Mouse (Mus musculus) stomach, postnatal 0 days (tissue): Measurements from ENCODE around the gene Kcne3. TPM values are rescaled to one million over a fixed set of nuclear protein-coding genes. Genes with fewer than 3 reads are reported as not detected.

ENCODE experiments used
- ATAC-seq: fragments of 200-750 bp; cut with Nextera tagmentation; 2 replicates; pipeline ENCODE4 v1.8.0; 2017; ENCODE audit not compliant: low FRiP score, low TSS enrichment
- DNase-seq: peaks from one replicate; pipeline ENCODE4 v3.0.0-alpha.2; 2016; ENCODE audit warnings: low spot score
- H3K27ac ChIP-seq: fragments of 300-500 bp; sonication (generic); replicated peaks from 2 replicates; pipeline ENCODE4 v1.5.1; 2014; ENCODE audit warnings: mild to moderate bottlenecking, control low read depth
- H3K27me3 ChIP-seq: fragments of 300-500 bp; sonication (generic); 2 replicates; pipeline ENCODE4 v1.6.1; 2014; ENCODE audit warnings: low read length; ENCODE audit not compliant: control insufficient read depth, insufficient read depth
- H3K36me3 ChIP-seq: fragments of 300-500 bp; sonication (generic); 2 replicates; pipeline ENCODE4 v1.6.1; 2014; ENCODE audit warnings: low read length, mixed read lengths; ENCODE audit not compliant: control insufficient read depth, insufficient read depth
- H3K4me1 ChIP-seq: fragments of 300-500 bp; sonication (generic); replicated peaks from 2 replicates; pipeline ENCODE4 v1.6.1; 2014; ENCODE audit warnings: antibody characterized with exemption; ENCODE audit not compliant: control insufficient read depth, insufficient read depth
- H3K4me2 ChIP-seq: fragments of 300-500 bp; sonication (generic); replicated peaks from 2 replicates; pipeline ENCODE4 v1.6.1; 2014; ENCODE audit warnings: low read depth, mild to moderate bottlenecking, control low read depth, moderate library complexity
- H3K4me3 ChIP-seq: fragments of 300-500 bp; sonication (generic); 2 replicates; pipeline ENCODE4 v1.5.1; 2014; ENCODE audit warnings: low read depth, low read length, control low read depth
- H3K9ac ChIP-seq: fragments of 300-500 bp; sonication (generic); 2 replicates; pipeline ENCODE4 v1.6.1; 2014; ENCODE audit warnings: mild to moderate bottlenecking, low read length, control low read depth, mixed read lengths
- H3K9me3 ChIP-seq: fragments of 300-500 bp; sonication (generic); 2 replicates; pipeline ENCODE4 v1.6.1; 2016; ENCODE audit warnings: low read length; ENCODE audit not compliant: control insufficient read depth
- CTCF ChIP-seq: IDR thresholded peaks from 2 replicates; pipeline ENCODE4 v1.5.1; 2016; ENCODE audit warnings: antibody characterized with exemption, low read depth, mild to moderate bottlenecking, moderate library complexity
- EP300 ChIP-seq: optimal IDR thresholded peaks from 2 replicates; pipeline ENCODE3; 2016; ENCODE audit warnings: antibody characterized with exemption
- WGBS: fragments of 180-500 bp; shearing (Covaris S2); extraction: QIAGEN DNeasy Blood & Tissue Kit; methylation state at CpG from one replicate; pipeline ENCODE4 v1.1.7; 2014; 5-methylcytosine and 5-hydroxymethylcytosine counted together
- polyA plus RNA-seq: library from polyadenylated mRNA; unstranded; fragments of >200 nt; fragmentation: Nextera tagmentation; extraction: Ambion mirVana; gene quantifications from 2 replicates; pipeline ENCODE4 v1.2.1, GENCODE M21; 2015

The Kcne3 gene
- polyA plus RNA-seq, 1 experiment from 2014 or later, result 4.7 TPM

DNA sequence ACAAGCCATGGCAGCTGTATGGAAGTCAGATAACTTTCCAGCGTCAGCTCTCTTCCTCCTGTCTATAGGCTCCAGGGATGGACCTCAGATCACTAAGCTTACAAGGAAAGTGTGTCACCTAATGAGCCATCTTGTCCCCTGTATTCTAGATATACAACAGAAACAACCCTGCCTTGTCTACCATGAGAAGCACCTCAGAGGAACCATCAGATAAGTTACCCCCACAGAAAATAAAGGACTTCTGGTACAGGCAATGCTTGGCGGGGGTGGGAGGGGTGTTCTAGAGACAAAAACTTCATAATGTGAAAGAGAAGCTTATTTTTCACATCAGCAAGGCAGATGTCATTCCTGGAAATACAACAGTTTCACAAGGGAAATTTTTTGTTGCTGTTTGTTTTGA, 29.8 kb downstream of the Kcne3 start:
- no peaks in the 10 kb centered on the region for H3K36me3 ChIP-seq
- TF ChIP-seq EP300 (no peak), CTCF (no peak)
- no peaks in the 10 kb centered on the region for H3K4me1 ChIP-seq
- H3K9me3 ChIP-seq, result no peaks in the 10 kb centered on the region
- no peak overlapping the region for H3K27ac ChIP-seq
- DNase-seq (no peak), ATAC-seq (no peak)
- WGBS, result 89% methylated on average over 2 of the region's 2 CpGs
- no peak overlapping the region for H3K4me2 ChIP-seq
- H3K4me3 ChIP-seq, result no peak overlapping the region
- no peak overlapping the region for H3K9ac ChIP-seq
- no peaks in the 10 kb centered on the region for H3K27me3 ChIP-seq

- no peaks in the 10 kb centered on the region for H3K9me3 ChIP-seq
- DNase-seq, result no peak
- H3K4me2 ChIP-seq, result no peak overlapping the region
- H3K4me1 ChIP-seq, result no peaks in the 10 kb centered on the region
- H3K4me3 ChIP-seq, result no peak overlapping the region
- no peak for ATAC-seq
- no peak overlapping the region for H3K27ac ChIP-seq
- no peak overlapping the region for H3K9ac ChIP-seq
- H3K27me3 ChIP-seq, result no peaks in the 10 kb centered on the region
- no peaks in the 10 kb centered on the region for H3K36me3 ChIP-seq
- TF ChIP-seq CTCF (no peak), EP300 (no peak)
Measured at GRCm38 (mm10) chr7:100207886-100208285, 31.6 kb downstream of the Kcne3 start.

DNA sequence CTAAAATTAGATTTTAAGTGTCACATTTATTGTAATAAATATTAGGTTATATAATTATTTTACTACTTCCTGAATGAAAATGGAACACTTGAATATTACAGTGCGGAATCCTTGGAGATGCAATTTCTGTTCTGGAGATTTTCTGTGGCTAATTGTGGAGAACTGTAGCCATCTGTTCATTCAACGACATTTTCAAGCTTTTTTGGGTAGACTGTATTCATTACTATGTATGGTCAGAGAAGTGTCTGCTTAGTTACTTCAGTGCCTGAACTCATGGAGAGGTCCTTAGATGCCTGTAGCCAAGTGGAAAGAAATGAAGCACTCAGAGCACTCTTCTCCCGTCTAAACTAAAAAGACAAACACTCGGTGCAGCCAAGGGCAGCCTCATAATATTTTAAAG, 38.0 kb downstream of the Kcne3 start:
- Histone ChIP-seq H3K4me2 (no peak overlapping the region), H3K27ac (no peak overlapping the region), H3K9me3 (no peaks in the 10 kb centered on the region), H3K27me3 (no peaks in the 10 kb centered on the region), H3K36me3 (no peaks in the 10 kb centered on the region), H3K4me1 (no peaks in the 10 kb centered on the region), H3K9ac (no peak overlapping the region), H3K4me3 (no peak overlapping the region)
- no peak for TF ChIP-seq CTCF
- TF ChIP-seq EP300, result no peak
- ATAC-seq (no peak), DNase-seq (no peak)
- 64% methylated on average over 4 of the region's 4 CpGs for WGBS

GRCm38 (mm10) chr7:100215116-100215732, 38.9 kb downstream of the Kcne3 start:
- TF ChIP-seq CTCF (no peak), EP300 (no peak)

DNA sequence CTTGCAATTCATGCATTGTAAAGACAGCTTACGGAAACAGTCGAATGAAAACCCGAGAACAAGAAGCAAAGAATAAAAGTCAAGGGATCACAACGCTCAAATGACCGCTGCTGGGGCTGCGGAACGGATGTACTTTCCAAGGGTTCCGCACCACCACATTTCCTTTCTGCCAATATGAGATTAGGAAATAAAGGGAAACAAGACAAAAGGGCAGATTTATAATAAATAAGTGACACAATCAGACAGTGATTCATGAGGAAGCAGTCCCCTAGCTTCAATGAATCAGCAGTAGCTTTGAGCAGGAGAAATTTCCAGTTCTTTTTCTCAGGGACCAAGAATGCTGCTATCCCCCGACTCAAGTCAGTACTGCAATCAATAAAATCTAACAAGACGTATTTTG, 39.7 kb downstream of the Kcne3 start:
- Histone ChIP-seq H3K9me3 (no peaks in the 10 kb centered on the region), H3K4me2 (no peak overlapping the region), H3K27me3 (no peaks in the 10 kb centered on the region), H3K9ac (no peak overlapping the region), H3K4me3 (no peak overlapping the region), H3K27ac (no peak overlapping the region), H3K36me3 (no peaks in the 10 kb centered on the region), H3K4me1 (no peaks in the 10 kb centered on the region)
- DNase-seq, result no peak
- 35% methylated on average over 10 of the region's 10 CpGs for WGBS
- ATAC-seq, result no peak
- TF ChIP-seq CTCF, result no peak
- no peak for TF ChIP-seq EP300

More at GRCm38 (mm10) chr7:100215116-100215732, 38.9 kb downstream of the Kcne3 start:
- Histone ChIP-seq H3K4me2 (no peak overlapping the region), H3K27ac (no peak overlapping the region), H3K27me3 (no peaks in the 10 kb centered on the region), H3K4me1 (no peaks in the 10 kb centered on the region), H3K9ac (no peak overlapping the region), H3K9me3 (no peaks in the 10 kb centered on the region), H3K36me3 (no peaks in the 10 kb centered on the region), H3K4me3 (no peak overlapping the region)
- DNase-seq (no peak), ATAC-seq (no peak)
- 49% methylated on average over 6 of the region's 6 CpGs for WGBS

DNA sequence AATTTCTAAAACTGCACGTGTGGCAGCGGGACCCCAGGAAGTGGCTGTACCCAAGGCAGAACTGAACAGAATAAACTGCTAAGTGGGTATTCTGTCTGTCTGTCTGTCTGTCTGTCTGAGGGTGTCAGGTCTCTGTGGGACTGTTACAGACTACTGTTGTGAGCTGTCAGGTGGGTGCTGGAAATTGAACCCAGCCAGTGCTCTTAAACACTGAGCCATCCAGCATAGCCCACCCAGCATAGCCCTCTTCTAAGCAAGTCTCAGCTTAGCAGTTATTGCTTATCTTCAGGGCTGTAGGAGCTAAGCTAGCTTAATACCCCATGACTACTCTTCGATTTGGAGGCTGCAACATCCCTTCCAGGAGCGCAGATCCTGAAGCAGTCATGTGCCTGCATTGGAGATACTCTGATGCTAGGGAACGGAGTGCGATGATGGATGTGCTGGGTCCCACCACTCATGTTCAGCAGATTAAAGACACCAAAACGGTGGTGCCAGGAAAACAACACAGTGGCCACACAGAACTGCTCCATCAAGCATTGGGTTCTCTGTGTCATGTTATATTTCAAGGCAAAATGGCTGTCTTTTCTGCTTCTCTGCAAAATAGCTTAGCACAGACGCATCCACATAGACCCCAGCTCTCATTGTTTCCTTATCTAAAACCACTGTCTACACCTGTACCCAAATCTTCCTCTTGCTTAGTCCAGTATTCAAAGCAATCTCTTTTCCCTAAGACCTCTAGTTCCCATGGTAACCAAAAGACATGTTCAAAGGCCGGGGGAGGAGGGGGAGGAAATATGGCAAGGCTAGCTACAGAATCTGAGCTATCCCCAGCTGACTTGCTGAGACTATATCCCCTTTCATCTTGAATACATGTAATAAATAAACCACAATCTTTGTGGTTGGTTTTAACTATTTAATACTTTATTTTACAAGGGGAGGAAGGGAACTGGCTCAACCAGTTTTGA, 40.6 kb downstream of the Kcne3 start:
- Histone ChIP-seq H3K27ac (no peak overlapping the region), H3K9ac (no peak overlapping the region), H3K4me1 (no peaks in the 10 kb centered on the region), H3K36me3 (no peaks in the 10 kb centered on the region), H3K4me2 (no peak overlapping the region), H3K9me3 (no peaks in the 10 kb centered on the region), H3K27me3 (no peaks in the 10 kb centered on the region), H3K4me3 (no peak overlapping the region)
- TF ChIP-seq EP300 (no peak), CTCF (no peak)
- DNase-seq, result no peak
- no peak for ATAC-seq
- WGBS, result 74% methylated on average over 9 of the region's 9 CpGs
